Mouse (Mus musculus) urinary bladder, postnatal 10 days (tissue): Measurements from ENCODE around the gene Ltb.

ENCODE experiments used
- DNase-seq: peaks from one replicate; pipeline ENCODE4 v3.0.0; 2022; ENCODE audit warnings: low spot score

The Ltb gene

DNA sequence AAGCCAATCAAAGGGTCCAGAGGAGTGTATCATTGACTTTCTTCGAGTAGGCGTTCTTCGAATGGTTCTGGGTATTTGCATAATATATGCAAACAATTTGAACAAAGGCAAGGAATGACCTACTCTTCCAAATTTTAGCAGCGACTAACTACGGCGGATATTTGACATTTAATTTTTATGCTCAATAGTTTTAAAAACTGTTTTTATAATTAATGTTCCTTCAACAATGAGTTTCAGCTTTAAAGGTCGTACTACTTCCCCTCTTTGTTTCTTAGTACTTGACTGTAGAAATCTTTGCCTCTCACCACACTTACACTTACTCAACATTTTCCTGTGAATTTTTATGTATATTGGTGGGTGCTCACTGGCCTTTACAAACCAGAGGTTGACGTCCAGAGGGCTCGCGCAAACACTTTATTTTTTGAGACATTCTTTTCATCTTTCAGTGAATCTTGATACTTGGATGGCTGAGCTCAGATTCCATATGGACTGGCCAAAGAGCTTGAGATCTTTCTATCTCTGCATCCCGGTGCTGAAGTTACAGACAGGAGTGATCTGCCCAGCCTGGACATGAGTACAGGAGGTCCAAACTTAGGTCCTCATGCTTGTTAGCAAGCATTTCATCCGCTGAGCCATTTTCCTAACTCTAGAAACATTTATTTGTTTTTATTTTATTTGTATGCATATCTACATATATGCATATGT lies 28.6 kb upstream of the Ltb start:
- no peak for DNase-seq

DNA sequence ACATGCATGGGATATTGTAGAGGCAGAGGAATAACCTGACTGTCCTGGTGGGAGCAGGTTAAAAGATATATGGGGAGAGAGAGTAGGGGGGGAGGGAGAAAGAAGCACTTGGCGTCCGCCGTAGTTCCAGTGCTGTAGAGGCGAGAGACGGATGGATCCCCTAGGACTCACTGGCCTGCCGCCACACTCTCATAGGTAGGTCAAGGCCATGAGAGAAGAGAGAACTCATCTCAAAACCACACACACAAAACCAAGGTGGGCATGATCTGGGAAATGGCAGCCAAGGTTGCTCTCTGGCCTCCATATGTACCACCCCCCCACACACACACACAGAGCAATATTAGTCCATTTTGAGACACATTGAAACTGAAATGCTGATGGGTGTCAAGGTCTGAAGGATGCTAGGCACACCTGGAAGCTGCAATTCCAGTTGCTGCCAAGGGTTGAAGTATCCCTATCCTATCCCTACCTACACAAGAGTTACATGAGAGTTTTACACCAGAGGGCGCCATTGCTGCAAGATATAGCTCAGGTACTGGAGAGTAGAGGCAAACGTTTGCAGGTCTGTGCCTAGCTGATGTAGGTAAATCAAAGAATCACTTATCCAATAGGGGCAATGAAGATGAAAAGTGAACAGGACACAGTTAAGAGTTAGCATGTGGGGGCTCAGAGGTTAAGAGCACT lies 27.7 kb upstream of the Ltb start:
- DNase-seq, result no peak

DNA sequence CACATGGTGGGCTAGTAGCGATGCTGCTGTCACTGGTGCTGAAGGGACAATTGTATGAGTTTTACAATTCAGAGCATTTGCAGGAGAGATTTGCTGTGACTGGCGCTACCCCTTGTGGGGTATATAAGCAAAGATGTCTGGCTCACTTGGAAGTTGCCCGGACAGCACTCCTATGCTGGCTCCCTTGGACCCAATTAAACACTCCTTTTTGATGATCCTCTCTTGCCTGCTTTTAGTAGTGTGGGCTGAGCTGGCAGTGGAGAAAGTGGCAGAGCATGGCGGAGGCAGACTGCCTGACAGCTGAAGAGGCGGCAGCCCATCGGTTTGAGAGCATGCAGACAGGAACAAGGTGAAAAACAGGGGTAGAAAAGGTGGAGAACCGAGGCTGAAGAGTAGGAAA lies 26.4 kb upstream of the Ltb start:
- DNase-seq, result no peak

DNA sequence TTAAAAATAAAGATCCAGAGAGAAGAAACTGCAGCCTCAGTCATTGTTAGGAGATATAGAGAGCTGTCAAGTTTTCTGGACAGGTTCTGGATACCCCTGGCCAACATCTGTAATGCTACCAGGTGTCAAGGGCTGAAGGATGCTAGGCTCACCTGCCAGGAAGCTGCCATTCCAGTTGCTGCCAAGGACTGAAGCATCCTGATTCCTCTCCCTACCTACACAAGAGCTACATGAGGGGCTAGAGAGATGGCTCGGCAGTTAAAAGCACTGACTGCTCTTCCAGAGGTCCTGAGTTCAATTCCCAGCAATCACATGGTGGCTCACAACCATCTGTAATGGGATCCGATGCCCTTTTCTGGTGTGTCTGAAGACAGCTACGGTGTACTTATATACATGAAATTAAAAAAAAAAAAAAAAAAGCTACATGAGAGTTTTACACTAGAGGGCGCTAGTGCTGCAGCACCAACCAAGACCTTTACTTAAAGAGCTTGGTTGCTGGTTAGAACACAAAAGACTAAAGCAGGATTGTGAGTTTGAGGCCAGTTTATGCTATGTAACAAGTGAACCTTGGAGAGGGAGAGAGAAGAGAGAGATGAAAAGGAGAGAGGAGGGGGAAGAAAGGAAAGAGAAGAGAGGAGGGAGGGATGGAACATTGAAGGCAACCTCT lies 25.6 kb upstream of the Ltb start:
- DNase-seq, result no peak

GRCm38 (mm10) chr17:35172445-35173234 lies 21.6 kb upstream of the Ltb start:
- DNase-seq, result no peak

GRCm38 (mm10) chr17:35173329-35173728 lies 20.9 kb upstream of the Ltb start:
- DNase-seq, result no peak

DNA sequence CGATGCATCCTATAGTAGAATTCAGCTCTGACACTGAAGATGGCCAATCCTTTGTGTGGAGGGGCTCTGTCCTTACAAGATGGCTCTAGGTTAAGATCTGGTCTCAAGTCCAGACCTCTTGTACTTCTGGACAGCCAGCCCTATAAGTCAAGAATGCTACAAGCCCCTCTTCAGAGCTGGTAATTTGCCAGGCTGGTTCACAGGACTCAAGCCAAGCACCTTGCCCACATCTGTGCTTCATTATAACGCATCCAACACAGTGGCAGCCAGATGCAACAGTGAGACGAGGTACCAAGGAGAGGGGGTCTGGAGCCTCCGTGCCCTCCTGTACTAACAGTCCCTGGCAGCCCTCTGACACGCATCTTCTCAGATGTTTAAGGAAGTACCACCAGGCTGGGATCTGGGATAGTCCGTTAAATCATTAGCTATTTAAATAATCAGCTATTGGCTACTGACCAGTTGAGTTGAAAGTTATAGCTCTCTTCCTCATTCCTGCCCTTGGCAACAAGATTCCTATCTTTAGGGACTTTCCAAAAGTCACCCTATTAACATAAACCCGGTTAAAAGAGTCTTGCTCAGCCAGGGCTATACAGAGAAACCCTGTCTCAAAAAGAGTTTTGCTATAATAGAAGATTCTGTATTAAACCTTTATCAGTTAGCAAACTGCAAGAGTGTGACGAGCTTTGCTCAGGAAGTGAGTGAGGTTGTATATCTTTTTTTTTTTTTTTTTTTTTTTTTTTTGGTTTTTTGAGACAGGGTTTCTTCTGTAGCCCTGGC lies 19.9 kb upstream of the Ltb start:
- DNase-seq, result no peak

DNA sequence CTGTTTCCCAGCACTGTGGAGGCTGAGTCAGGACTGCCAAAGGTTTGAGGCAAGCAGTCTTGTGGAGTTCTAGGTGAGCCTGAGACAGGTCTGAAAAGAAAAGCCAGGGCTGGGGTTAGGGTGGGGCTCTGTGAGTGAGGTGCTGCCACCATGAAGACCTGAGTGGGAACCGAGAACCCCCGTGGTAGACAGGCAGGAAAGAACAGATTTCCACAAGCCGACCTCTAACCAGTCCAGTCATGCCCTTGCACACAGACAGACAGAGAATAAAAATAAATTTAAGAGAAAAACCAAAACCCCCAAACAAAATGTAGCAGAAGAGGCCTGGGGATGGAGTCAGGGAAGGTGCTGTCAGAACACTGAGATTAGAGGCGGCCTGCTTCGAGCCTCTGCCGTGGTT lies 18.9 kb upstream of the Ltb start:
- no peak for DNase-seq

DNA sequence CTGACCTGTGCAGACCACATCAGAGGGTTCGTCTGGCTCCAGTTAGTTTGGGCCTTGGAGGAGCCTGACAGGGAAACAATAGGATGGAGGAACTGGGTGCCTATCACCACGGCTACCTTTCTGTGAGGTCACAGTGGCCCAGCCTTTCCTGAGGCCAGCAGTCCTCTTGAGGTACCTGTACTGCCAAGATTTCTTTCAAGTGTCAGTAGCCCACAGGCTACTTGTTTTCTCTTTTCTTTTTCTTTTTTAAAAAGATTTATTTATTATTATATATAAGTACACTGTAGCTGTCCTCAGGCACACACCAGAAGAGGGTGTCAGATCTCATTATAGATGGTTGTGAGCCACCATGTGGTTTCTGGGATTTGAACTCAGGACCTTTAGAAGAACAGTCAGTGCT lies 18.3 kb upstream of the Ltb start, which contains the start of gene Aif1:
Aif1 (minus strand) TSS at position 101 of the 400 bp plus-strand sequence.
- no peak for DNase-seq

DNA sequence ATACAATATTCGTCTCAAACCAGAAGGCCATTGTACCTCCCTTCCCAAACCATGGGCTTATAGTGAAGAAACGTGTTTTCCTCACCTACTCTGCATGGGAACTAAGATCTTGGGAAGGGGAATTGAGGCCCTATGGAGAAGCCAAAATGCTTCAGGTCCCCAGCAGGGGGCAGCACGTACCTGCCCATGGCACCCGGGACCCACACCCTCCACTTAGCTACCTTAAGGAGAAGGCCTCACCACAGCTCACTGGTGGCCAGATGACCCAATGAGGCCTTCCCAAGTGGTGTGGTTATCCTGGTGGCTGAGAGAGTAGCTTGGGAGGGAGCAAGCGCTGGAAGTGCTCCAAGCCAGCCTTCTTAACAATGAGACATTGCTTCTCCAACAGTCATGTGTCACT lies 15.7 kb upstream of the Ltb start:
- no peak for DNase-seq

DNA sequence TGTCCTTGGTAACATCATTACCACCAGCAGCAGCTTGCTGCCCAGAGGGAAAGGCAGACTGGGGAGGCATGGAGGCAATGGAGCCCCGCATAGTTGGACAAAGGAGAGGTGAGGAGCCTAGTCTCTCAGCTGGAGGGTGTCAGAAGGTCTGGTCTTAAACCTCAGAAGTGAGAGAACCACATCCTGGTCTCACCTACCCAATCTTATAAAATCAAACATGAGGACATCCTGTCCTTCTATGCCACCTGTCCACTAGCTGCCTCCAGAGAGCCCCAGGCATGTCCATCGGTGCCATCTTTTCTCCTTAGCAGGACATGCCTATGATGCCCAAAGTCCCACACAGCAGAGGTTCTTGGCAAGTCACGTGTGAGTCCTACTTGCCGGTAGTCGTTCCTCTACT lies 14.1 kb upstream of the Ltb start:
- DNase-seq, result no peak

DNA sequence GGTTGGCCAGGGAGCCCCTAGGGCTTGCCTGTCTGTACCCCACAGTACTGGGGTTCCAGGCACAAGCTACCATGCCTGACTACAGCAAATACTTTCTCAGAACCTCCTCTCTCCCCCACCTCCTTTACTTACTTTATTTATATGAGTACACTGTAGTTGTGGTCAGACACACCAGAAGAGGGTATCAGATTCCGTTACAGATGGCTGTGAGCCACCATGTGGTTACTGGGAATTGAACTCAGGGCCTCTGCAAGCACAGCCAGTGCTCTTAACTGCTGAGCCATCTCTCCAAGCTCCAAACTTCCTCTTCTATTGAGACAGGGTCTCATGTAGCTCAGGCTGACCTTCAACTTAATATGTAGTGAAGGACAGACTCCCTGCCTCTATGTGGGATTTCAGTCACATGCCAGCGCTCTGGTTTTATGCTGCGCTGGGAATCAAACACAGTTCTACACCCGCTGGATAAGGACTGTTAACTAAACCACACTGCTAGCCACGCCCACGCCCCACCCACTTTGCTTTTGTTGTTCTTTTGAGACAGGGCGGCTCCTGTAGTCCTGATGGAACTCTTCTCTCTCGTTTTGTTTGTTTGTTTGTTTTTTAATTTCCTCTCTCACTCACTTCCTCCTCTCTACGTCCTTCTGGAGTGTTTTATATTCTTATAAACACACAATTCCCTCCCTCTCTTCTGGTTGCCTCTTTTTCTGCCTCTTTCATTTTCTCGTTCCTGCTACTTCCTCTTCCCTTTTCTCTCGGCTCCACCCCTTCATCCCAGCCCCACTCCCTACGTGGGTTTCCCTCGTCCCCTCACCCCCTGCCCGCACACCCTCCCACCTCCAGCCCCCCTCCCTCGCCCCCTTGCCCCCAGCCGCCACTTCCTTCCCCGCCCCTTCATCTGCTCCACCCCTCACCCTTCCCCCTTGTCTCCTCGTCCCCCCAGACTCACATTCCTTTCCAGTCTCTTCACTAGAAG lies 8.3 kb upstream of the Ltb start:
- DNase-seq, result no peak

DNA sequence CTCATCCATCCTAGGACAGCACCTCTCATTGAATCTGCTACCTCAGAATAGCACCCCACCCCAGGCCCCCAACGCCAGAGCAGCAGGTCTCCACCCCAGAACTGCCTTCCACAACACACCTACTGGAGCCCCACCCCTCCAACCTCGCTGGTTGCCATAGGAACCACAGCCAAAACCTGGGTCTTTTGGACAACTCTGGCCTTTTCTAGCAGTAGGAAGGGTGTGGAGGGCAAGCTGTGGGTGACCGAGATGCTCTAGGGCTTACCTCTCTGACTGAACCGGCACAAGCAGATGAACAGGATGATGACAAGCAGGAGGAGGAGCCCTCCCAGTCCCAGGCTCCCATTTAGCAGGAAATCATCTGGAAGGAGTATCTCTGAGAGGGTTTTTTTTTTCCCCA lies 7.6 kb upstream of the Ltb start:
- no peak for DNase-seq

GRCm38 (mm10) chr17:35187345-35187744 lies 6.9 kb upstream of the Ltb start:
- no peak for DNase-seq

DNA sequence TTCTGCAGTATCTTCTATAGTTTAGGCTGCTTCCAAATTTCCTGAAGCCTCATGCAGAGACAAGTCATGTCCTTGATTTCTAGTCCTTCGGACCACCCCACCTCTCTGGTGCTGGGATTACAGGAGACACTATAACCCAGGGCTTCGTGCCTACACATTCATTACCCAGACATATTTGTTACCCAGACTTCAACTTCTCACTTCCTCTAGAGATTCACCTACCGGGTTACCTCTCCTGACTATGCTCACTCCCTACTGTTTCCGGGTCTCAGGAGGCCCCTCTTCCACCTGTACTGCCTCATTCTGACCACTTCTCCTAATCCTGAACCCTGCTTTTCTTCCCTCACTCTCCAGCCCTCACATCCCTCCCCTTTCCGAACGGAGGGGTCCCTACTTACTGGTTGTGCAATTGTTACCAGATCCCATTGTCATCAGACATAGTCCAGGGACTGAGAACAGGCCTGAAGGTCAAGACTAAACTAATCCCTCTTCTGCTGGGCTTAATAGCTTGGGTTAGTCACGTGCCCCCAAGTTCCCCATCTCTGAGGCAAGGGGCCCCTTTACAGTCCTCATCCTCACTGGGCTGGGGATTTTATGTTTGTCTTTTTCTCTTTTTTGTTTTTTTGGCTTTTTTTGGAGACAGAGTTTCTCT lies 6.2 kb upstream of the Ltb start, which contains the start of gene Lst1:
Lst1 (minus strand) TSS at position 481 of the 652 bp plus-strand sequence.
- no peak for DNase-seq

- DNase-seq, result no peak
Observed at GRCm38 (mm10) chr17:35189186-35189585, 5.1 kb upstream of the Ltb start.

- no peak for DNase-seq
Observed at GRCm38 (mm10) chr17:35190096-35190495, 4.1 kb upstream of the Ltb start.

- no peak for DNase-seq
Observed at GRCm38 (mm10) chr17:35191723-35192122, 2.5 kb upstream of the Ltb start.

- no peak for DNase-seq
Observed at GRCm38 (mm10) chr17:35192924-35193323, 1.3 kb upstream of the Ltb start.
